Mouse (Mus musculus) testis, adult 2 months (tissue): ENCODE data around the gene Gadd45a.

Experiments used
- CTCF ChIP-seq: fragments of 200-500 bp; IDR thresholded peaks from 2 replicates; pipeline ENCODE4 v1.5.1; 2012; ENCODE audit warnings: low read depth, mild to moderate bottlenecking, inconsistent platforms, low read length, moderate library complexity; ENCODE audit not compliant: control insufficient read depth, insufficient read depth, insufficient replicate concordance
- POLR2A ChIP-seq: fragments of 200-500 bp; IDR thresholded peaks from 2 replicates; pipeline ENCODE4 v1.6.1; 2012; ENCODE audit warnings: low read depth, mild to moderate bottlenecking, inconsistent platforms, low read length, moderate library complexity; ENCODE audit not compliant: control insufficient read depth

DNA sequence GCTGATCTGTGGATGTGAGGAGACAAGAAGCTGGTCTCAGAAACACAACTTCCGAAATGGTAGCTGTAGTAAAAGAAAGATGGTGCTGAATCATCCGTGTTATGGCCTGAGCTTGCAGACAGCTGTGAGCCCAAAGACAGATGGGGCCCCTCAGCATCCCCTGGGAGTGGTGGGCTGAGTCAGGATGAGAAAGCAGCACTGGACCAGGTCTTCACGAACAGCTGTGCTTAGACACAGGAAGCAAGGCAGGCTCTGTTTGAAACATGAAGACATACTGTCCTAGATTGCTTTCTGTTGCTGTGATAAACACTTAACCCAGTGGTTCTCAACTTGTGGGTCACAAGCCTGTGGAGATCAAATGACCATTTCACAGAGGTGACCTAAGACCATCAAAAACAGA is 49.6 kb downstream of the Gadd45a start:
- TF ChIP-seq POLR2A (no peak), CTCF (no peak)
